Mouse (Mus musculus): ENCODE measurements around the gene Arvcf. TPM values are rescaled to one million over a fixed set of nuclear protein-coding genes. Genes with fewer than 3 reads are reported as not detected.

The Arvcf gene
- polyA plus RNA-seq, 1 experiment from 2014 or later: 12.6 TPM

DNA sequence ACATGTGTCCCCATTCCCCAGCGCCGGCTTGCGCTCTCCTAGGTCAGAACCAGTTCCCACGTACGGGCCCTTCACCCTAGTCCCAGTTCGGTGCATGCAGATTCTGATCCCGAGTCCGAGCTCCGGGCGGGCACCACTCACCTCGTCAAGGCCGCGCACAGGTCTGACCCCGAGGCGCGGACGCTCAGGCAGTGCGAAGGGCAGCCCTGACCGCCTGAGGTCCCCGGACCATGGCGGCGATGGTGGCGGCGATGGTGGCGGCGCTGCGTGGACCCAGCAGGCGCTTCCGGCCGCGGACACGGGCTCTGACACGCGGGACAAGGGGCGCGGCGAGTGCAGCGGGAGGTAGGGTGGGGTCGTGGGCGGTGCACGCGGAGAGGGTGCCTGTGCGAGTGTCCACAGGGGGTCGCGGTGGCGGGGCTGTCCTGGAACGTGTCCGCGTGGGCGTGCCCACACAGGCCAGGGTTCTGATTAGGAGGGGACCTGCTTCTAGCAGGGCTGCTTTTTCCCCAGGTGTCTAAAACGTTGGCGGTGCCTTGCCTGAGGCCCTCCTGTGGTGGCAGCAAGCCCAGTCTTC, 78.3 kb downstream of the Arvcf start, which contains the start of gene Txnrd2:
TSS of gene Txnrd2 (plus strand) at position 170 of the 577 bp plus-strand sequence.
- Histone ChIP-seq H3K4me3 (peak within 1 kb of the TSS; percentile 85), H3K27ac (peak within 1 kb of the TSS; percentile 95), H3K36me3 (peaks cover 46% of the 10 kb centered on the region), H3K4me1 (peaks cover 76% of the 10 kb centered on the region), H3K4me2 (peak within 1 kb of the TSS; percentile 88), H3K27me3 (replicated peaks) (no peaks in the 10 kb centered on the region), H3K9ac (peak within 1 kb of the TSS; percentile 95), H3K9me3 (replicated peaks) (no peaks in the 10 kb centered on the region)
- ATAC-seq: peak; percentile 64
- WGBS (ENCODE audit: insufficient replicate concordance): under 1% methylated on average over 51 of the region's 52 CpGs

GRCm38 (mm10) chr16:18426802-18427280, 78.9 kb downstream of the Arvcf start, which contains the start of gene Comt:
Gene Comt, minus strand, starts transcription at chr16:18426852.
- Histone ChIP-seq H3K27me3 (replicated peaks) (no peaks in the 10 kb centered on the region), H3K9ac (peak within 1 kb of the TSS; percentile 95), H3K4me2 (peak within 1 kb of the TSS; percentile 88), H3K9me3 (replicated peaks) (no peaks in the 10 kb centered on the region), H3K4me3 (peak within 1 kb of the TSS; percentile 85), H3K4me1 (peaks cover 76% of the 10 kb centered on the region), H3K27ac (peak within 1 kb of the TSS; percentile 95), H3K36me3 (peaks cover 46% of the 10 kb centered on the region)
- no peak for ATAC-seq
- 34% methylated on average over 5 of the region's 5 CpGs for whole genome bisulfite sequencing (ENCODE audit: insufficient replicate concordance)

DNA sequence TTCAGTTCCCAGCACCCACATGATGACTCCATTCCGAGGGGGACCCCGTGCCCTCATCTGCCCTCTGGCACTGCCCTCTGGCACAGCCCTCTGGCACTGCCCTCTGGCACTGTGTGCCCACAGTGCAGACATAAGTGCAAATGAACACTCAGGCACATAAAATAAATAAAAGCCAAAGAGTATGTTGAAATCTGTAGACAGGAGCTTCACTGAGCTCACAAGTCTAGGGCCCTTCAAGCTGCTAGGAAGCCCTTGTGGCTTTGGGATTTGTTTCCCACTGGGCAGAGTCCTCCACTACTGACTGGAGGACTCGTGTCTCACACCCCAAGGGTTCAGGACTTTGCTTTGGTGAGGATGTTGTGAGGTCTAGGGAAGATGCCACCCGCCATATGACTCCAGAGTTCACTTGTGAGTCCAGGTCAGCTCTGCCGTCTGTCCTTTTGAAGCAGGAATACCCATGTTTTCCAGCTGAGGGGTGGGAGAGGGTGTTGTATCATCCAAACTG, 80.1 kb downstream of the Arvcf start:
- H3K4me2 ChIP-seq: peak overlapping the region; percentile 88
- H3K27me3 ChIP-seq (replicated peaks): no peaks in the 10 kb centered on the region
- ATAC-seq: no peak
- peak overlapping the region; percentile 85 for H3K4me3 ChIP-seq
- peaks cover 45% of the 10 kb centered on the region for H3K36me3 ChIP-seq
- peaks cover 78% of the 10 kb centered on the region for H3K4me1 ChIP-seq
- H3K9me3 ChIP-seq (replicated peaks): no peaks in the 10 kb centered on the region
- peak overlapping the region; percentile 95 for H3K27ac ChIP-seq
- H3K9ac ChIP-seq: peak overlapping the region; percentile 95
- WGBS (ENCODE audit: insufficient replicate concordance): 52% methylated on average over 5 of the region's 5 CpGs

DNA sequence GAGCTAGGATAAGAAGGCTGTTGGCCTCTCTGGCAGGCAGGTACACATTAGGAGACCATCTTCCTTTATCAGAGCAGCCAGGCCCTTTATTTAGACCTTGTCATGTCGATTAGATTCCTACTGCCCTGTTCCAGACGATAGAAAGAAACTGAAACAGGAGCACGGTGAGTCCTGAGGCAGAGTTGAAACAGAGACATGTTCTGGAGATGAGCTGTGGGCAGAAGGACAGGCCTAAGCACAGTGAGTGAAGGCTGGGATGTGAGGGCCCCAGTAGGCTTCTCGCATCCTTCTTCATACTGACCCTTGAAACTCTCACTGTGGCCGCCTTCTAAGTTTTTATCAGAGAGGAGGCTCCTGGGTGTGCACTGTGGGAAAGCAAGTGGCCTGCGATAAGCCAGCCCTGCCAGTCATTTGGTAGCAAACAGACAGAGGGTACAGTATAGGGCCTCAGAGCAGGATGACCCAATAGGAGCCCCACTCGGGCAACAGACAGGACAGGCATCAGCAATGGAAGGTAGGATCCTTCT, 80.6 kb downstream of the Arvcf start:
- H3K36me3 ChIP-seq: peaks cover 44% of the 10 kb centered on the region
- H3K9me3 ChIP-seq (replicated peaks): no peaks in the 10 kb centered on the region
- H3K4me3 ChIP-seq: peak overlapping the region; percentile 85
- H3K9ac ChIP-seq: peak overlapping the region; percentile 95
- H3K4me1 ChIP-seq: peaks cover 75% of the 10 kb centered on the region
- H3K4me2 ChIP-seq: peak overlapping the region; percentile 88
- WGBS (ENCODE audit: insufficient replicate concordance): 19% methylated on average over 7 of the region's 7 CpGs
- no peaks in the 10 kb centered on the region for H3K27me3 ChIP-seq (replicated peaks)
- peak; percentile 94 for ATAC-seq
- H3K27ac ChIP-seq: peak overlapping the region; percentile 95

- no peak for ATAC-seq
These were observed 81.7 kb downstream of the Arvcf start for GRCm38 (mm10) chr16:18429641-18430040.

GRCm38 (mm10) chr16:18430641-18431212, 82.7 kb downstream of the Arvcf start:
- Histone ChIP-seq H3K4me2 (peak overlapping the region; percentile 88), H3K4me3 (peak overlapping the region; percentile 85), H3K9ac (peak overlapping the region; percentile 95), H3K27ac (peak overlapping the region; percentile 95), H3K36me3 (peaks cover 55% of the 10 kb centered on the region), H3K27me3 (replicated peaks) (no peaks in the 10 kb centered on the region), H3K9me3 (replicated peaks) (no peaks in the 10 kb centered on the region), H3K4me1 (peaks cover 63% of the 10 kb centered on the region)
- ATAC-seq: no peak
- WGBS (ENCODE audit: insufficient replicate concordance): 41% methylated on average over 8 of the region's 8 CpGs

More at GRCm38 (mm10) chr16:18429641-18430040, 81.7 kb downstream of the Arvcf start:
- Histone ChIP-seq H3K4me2 (peak overlapping the region; percentile 88), H3K27me3 (replicated peaks) (no peaks in the 10 kb centered on the region), H3K36me3 (peaks cover 44% of the 10 kb centered on the region), H3K9ac (peak overlapping the region; percentile 95), H3K9me3 (replicated peaks) (no peaks in the 10 kb centered on the region), H3K27ac (peak overlapping the region; percentile 95), H3K4me1 (peaks cover 68% of the 10 kb centered on the region), H3K4me3 (peak overlapping the region; percentile 85)
- WGBS (ENCODE audit: insufficient replicate concordance): 38% methylated on average over 8 of the region's 8 CpGs

- no peak overlapping the region for H3K27ac ChIP-seq
- peaks cover 49% of the 10 kb centered on the region for H3K4me1 ChIP-seq
- no peak overlapping the region for H3K4me2 ChIP-seq
- H3K4me3 ChIP-seq: no peak overlapping the region
- no peak for ATAC-seq
- no peaks in the 10 kb centered on the region for H3K27me3 ChIP-seq (replicated peaks)
- no peak overlapping the region for H3K9ac ChIP-seq
- H3K9me3 ChIP-seq (replicated peaks): no peaks in the 10 kb centered on the region
- 90% methylated on average over 5 of the region's 5 CpGs for WGBS (ENCODE audit: insufficient replicate concordance)
- peaks cover 82% of the 10 kb centered on the region for H3K36me3 ChIP-seq
These were observed 85.4 kb downstream of the Arvcf start for GRCm38 (mm10) chr16:18433341-18433920.

DNA sequence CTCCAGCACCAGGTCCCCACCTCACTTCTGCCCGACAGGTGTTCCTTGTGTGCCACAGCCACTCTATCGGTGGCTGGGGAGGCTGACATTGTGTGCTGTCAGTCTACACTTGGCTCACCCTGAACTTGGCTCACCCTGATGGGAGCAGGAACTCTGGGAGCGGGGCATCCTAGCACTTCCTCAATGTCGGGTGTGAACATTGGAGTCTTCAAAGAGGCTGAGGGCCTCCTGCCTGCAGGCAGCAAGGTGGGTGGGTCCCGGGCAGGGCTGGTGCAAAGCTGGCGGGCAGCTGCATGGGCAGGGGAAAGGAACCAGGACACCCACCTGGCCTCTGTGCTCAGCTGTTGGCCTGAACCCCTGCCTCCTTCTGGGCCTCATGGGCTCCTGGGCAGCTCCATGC, 88.1 kb downstream of the Arvcf start:
- no peak overlapping the region for H3K4me3 ChIP-seq
- no peak overlapping the region for H3K4me2 ChIP-seq
- H3K36me3 ChIP-seq: peaks cover 95% of the 10 kb centered on the region
- peaks cover 33% of the 10 kb centered on the region for H3K4me1 ChIP-seq
- H3K27me3 ChIP-seq (replicated peaks): no peaks in the 10 kb centered on the region
- peak overlapping the region; percentile 36; the same call in 1 of the 2 replicates for H3K27ac ChIP-seq
- no peak for ATAC-seq
- H3K9me3 ChIP-seq (replicated peaks): no peaks in the 10 kb centered on the region
- H3K9ac ChIP-seq: no peak overlapping the region
- 80% methylated on average over 6 of the region's 6 CpGs for WGBS (ENCODE audit: insufficient replicate concordance)

- WGBS (ENCODE audit: insufficient replicate concordance): 27% methylated on average over 8 of the region's 8 CpGs
These were observed 95.4 kb downstream of the Arvcf start for GRCm38 (mm10) chr16:18443385-18443841.

DNA sequence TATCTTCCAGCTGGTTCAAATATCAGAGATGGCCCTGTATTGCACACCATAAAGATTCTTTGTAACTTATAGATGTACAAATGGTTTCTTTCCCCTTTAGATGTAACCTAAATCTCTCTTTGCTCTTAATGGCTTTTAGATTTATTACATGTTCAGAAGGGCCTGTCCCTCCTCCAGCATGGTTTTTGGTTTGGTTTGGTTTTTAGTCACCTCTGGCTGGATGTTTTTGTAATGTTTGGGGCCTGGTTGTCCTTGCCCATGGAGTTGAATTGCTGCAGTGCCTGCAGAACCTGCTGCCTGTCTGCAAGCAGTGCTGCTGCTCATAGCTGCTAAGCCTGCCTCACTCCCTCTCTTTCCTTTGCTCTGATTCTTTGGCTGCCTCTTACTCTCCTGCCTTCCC, 99.3 kb downstream of the Arvcf start:
- Histone ChIP-seq H3K4me3 (no peak overlapping the region), H3K36me3 (peaks cover 99% of the 10 kb centered on the region)

More at GRCm38 (mm10) chr16:18443385-18443841, 95.4 kb downstream of the Arvcf start:
- no peaks in the 10 kb centered on the region for H3K9me3 ChIP-seq (replicated peaks)
- no peak overlapping the region for H3K27ac ChIP-seq
- no peak overlapping the region for H3K4me3 ChIP-seq
- peak; percentile 64 for ATAC-seq
- peaks cover 1% of the 10 kb centered on the region; the same call in 1 of the 2 replicates for H3K4me1 ChIP-seq
- no peak overlapping the region for H3K9ac ChIP-seq
- no peaks in the 10 kb centered on the region for H3K27me3 ChIP-seq (replicated peaks)
- H3K36me3 ChIP-seq: peaks cover 96% of the 10 kb centered on the region
- H3K4me2 ChIP-seq: no peak overlapping the region

DNA sequence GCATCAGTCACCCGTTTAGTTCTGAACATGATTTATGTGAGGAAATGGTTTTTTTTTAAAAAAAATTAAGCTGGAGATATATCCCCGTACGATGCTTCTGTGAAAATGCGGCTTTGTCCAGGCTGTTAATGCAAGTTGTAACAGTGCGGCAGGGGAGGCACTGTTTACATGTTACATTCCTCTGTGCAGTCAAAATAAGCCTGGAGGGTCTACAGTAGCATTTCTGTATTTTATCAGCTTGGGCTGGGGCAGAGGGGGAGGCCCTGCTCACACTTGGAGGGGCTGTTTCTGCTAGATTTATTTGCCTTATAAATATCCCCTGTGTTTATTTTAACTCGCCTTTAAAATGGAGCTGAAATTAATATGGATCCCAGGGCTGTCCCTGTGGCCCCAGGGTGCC, 100.1 kb downstream of the Arvcf start:
- Histone ChIP-seq H3K9ac (no peak overlapping the region), H3K27ac (no peak overlapping the region), H3K36me3 (peaks cover 99% of the 10 kb centered on the region), H3K9me3 (replicated peaks) (no peaks in the 10 kb centered on the region), H3K4me1 (peaks cover 8% of the 10 kb centered on the region; the same call in 1 of the 2 replicates), H3K27me3 (replicated peaks) (no peaks in the 10 kb centered on the region), H3K4me2 (no peak overlapping the region), H3K4me3 (no peak overlapping the region)
- WGBS (ENCODE audit: insufficient replicate concordance): 84% methylated on average over 6 of the region's 6 CpGs
- ATAC-seq: no peak

More for the DNA sequence above, 99.3 kb downstream of the Arvcf start:
- peaks cover 8% of the 10 kb centered on the region; the same call in 1 of the 2 replicates for H3K4me1 ChIP-seq
- no peaks in the 10 kb centered on the region for H3K27me3 ChIP-seq (replicated peaks)
- no peak for ATAC-seq
- H3K9me3 ChIP-seq (replicated peaks): no peaks in the 10 kb centered on the region
- no peak overlapping the region for H3K27ac ChIP-seq
- no peak overlapping the region for H3K9ac ChIP-seq
- no peak overlapping the region for H3K4me2 ChIP-seq

Data from liver, embryonic 12.5 days (tissue).